Mouse (Mus musculus): Measurements from ENCODE around the gene Tpo. TPM values are rescaled to one million over a fixed set of nuclear protein-coding genes. Genes with fewer than 3 reads are reported as not detected.

Tpo gene
- polyA plus RNA-seq, 1 experiment from 2014 or later, result not detected

GRCm38 (mm10) chr12:30034681-30035080 is 97.7 kb downstream of the Tpo start:
- no peak for ATAC-seq (ENCODE audit: low FRiP score)
- no peaks in the 10 kb centered on the region for H3K9me3 ChIP-seq
- no peaks in the 10 kb centered on the region for H3K27me3 ChIP-seq
- H3K4me3 ChIP-seq, result no peak overlapping the region
- no peak overlapping the region for H3K4me2 ChIP-seq
- H3K4me1 ChIP-seq (replicated peaks), result peaks cover 27% of the 10 kb centered on the region
- no peak overlapping the region for H3K9ac ChIP-seq
- WGBS, result 84% methylated on average over 5 of the region's 5 CpGs
- no peaks in the 10 kb centered on the region for H3K36me3 ChIP-seq
- H3K27ac ChIP-seq, result no peak overlapping the region

GRCm38 (mm10) chr12:30030571-30030970 is 101.9 kb downstream of the Tpo start:
- no peak for ATAC-seq (ENCODE audit: low FRiP score)
- Histone ChIP-seq H3K9ac (no peak overlapping the region), H3K36me3 (no peaks in the 10 kb centered on the region), H3K27me3 (no peaks in the 10 kb centered on the region), H3K4me3 (no peak overlapping the region), H3K9me3 (no peaks in the 10 kb centered on the region), H3K4me1 (replicated peaks) (peaks cover 3% of the 10 kb centered on the region; the same call in 1 of the 2 replicates), H3K27ac (no peak overlapping the region), H3K4me2 (no peak overlapping the region)
- WGBS, result 88% methylated on average over 5 of the region's 5 CpGs

GRCm38 (mm10) chr12:30029111-30029510 is 103.3 kb downstream of the Tpo start:
- Histone ChIP-seq H3K27ac (no peak overlapping the region), H3K27me3 (no peaks in the 10 kb centered on the region), H3K36me3 (no peaks in the 10 kb centered on the region; the same call in 1 of the 2 replicates), H3K4me3 (no peak overlapping the region), H3K9ac (no peak overlapping the region), H3K4me1 (replicated peaks) (no peaks in the 10 kb centered on the region), H3K9me3 (no peaks in the 10 kb centered on the region), H3K4me2 (no peak overlapping the region)
- no peak for ATAC-seq (ENCODE audit: low FRiP score)
- WGBS, result 100% methylated on average over 1 of the region's 1 CpGs

GRCm38 (mm10) chr12:30027721-30028340 is 104.6 kb downstream of the Tpo start:
- Histone ChIP-seq H3K4me3 (no peak overlapping the region), H3K4me1 (replicated peaks) (no peaks in the 10 kb centered on the region), H3K36me3 (peaks cover 2% of the 10 kb centered on the region), H3K9me3 (no peaks in the 10 kb centered on the region), H3K4me2 (no peak overlapping the region), H3K27ac (no peak overlapping the region), H3K27me3 (no peaks in the 10 kb centered on the region), H3K9ac (no peak overlapping the region)
- WGBS, result 87% methylated on average over 3 of the region's 3 CpGs
- no peak for ATAC-seq (ENCODE audit: low FRiP score)

- Histone ChIP-seq H3K4me1 (replicated peaks) (no peaks in the 10 kb centered on the region), H3K27me3 (no peaks in the 10 kb centered on the region), H3K36me3 (peaks cover 19% of the 10 kb centered on the region), H3K4me2 (no peak overlapping the region), H3K9me3 (no peaks in the 10 kb centered on the region), H3K27ac (no peak overlapping the region), H3K4me3 (no peak overlapping the region), H3K9ac (no peak overlapping the region)
- no peak for ATAC-seq (ENCODE audit: low FRiP score)
- 50% methylated on average over 2 of the region's 2 CpGs for whole genome bisulfite sequencing
These were observed 108.1 kb downstream of the Tpo start for GRCm38 (mm10) chr12:30024264-30024825.

- peaks cover 22% of the 10 kb centered on the region for H3K36me3 ChIP-seq
- H3K9ac ChIP-seq, result no peak overlapping the region
- no peaks in the 10 kb centered on the region for H3K4me1 ChIP-seq (replicated peaks)
- no peak for ATAC-seq (ENCODE audit: low FRiP score)
- H3K4me2 ChIP-seq, result no peak overlapping the region
- no peaks in the 10 kb centered on the region for H3K9me3 ChIP-seq
- H3K4me3 ChIP-seq, result no peak overlapping the region
- WGBS, result 42% methylated on average over 3 of the region's 3 CpGs
- no peak overlapping the region for H3K27ac ChIP-seq
- no peaks in the 10 kb centered on the region for H3K27me3 ChIP-seq
These were observed 108.9 kb downstream of the Tpo start for GRCm38 (mm10) chr12:30023491-30023890.

GRCm38 (mm10) chr12:30020447-30020846 is 112.0 kb downstream of the Tpo start:
- Histone ChIP-seq H3K4me2 (no peak overlapping the region), H3K4me3 (no peak overlapping the region), H3K4me1 (replicated peaks) (peaks cover 10% of the 10 kb centered on the region; the same call in 1 of the 2 replicates), H3K9me3 (no peaks in the 10 kb centered on the region), H3K27ac (no peak overlapping the region), H3K27me3 (no peaks in the 10 kb centered on the region), H3K36me3 (peaks cover 46% of the 10 kb centered on the region), H3K9ac (no peak overlapping the region)
- ATAC-seq (ENCODE audit: low FRiP score), result no peak

- ATAC-seq (ENCODE audit: low FRiP score), result no peak
- no peaks in the 10 kb centered on the region for H3K9me3 ChIP-seq
- no peak overlapping the region for H3K4me2 ChIP-seq
- no peak overlapping the region for H3K9ac ChIP-seq
- H3K36me3 ChIP-seq, result peaks cover 70% of the 10 kb centered on the region
- H3K27ac ChIP-seq, result no peak overlapping the region
- H3K27me3 ChIP-seq, result no peaks in the 10 kb centered on the region
- 85% methylated on average over 3 of the region's 3 CpGs for WGBS
- H3K4me3 ChIP-seq, result no peak overlapping the region
- peaks cover 10% of the 10 kb centered on the region; the same call in 1 of the 2 replicates for H3K4me1 ChIP-seq (replicated peaks)
These were observed 115.3 kb downstream of the Tpo start for GRCm38 (mm10) chr12:30017131-30017530.

- no peaks in the 10 kb centered on the region for H3K27me3 ChIP-seq
- H3K4me2 ChIP-seq, result no peak overlapping the region
- no peak overlapping the region for H3K4me3 ChIP-seq
- no peak for ATAC-seq (ENCODE audit: low FRiP score)
- H3K4me1 ChIP-seq (replicated peaks), result peaks cover 10% of the 10 kb centered on the region; the same call in 1 of the 2 replicates
- 91% methylated on average over 9 of the region's 9 CpGs for WGBS
- H3K36me3 ChIP-seq, result peaks cover 76% of the 10 kb centered on the region
- no peak overlapping the region for H3K9ac ChIP-seq
- no peaks in the 10 kb centered on the region for H3K9me3 ChIP-seq
- no peak overlapping the region for H3K27ac ChIP-seq
These were observed 116.9 kb downstream of the Tpo start for GRCm38 (mm10) chr12:30015501-30015900.

GRCm38 (mm10) chr12:30008741-30009140 is 123.7 kb downstream of the Tpo start:
- WGBS, result 91% methylated on average over 5 of the region's 5 CpGs
- Histone ChIP-seq H3K9me3 (no peaks in the 10 kb centered on the region), H3K9ac (no peak overlapping the region), H3K4me3 (no peak overlapping the region), H3K4me2 (no peak overlapping the region), H3K36me3 (peaks cover 85% of the 10 kb centered on the region), H3K4me1 (replicated peaks) (peaks cover 12% of the 10 kb centered on the region), H3K27ac (peak overlapping the region; percentile 20), H3K27me3 (no peaks in the 10 kb centered on the region)
- ATAC-seq (ENCODE audit: low FRiP score), result no peak

GRCm38 (mm10) chr12:30006586-30006985 is 125.8 kb downstream of the Tpo start:
- WGBS, result 80% methylated on average over 9 of the region's 9 CpGs
- Histone ChIP-seq H3K27me3 (no peaks in the 10 kb centered on the region), H3K4me2 (no peak overlapping the region), H3K4me3 (no peak overlapping the region), H3K9me3 (no peaks in the 10 kb centered on the region), H3K27ac (no peak overlapping the region), H3K9ac (no peak overlapping the region), H3K4me1 (replicated peaks) (peaks cover 17% of the 10 kb centered on the region), H3K36me3 (peaks cover 85% of the 10 kb centered on the region)
- no peak for ATAC-seq (ENCODE audit: low FRiP score)

All from hindbrain, embryonic 13.5 days (tissue).